Mouse (Mus musculus): ENCODE results near the gene Dmbt1. TPM values are rescaled to one million over a fixed set of nuclear protein-coding genes. Genes with fewer than 3 reads are reported as not detected.

The Dmbt1 gene
- polyA plus RNA-seq, 1 experiment from 2014 or later = not detected

DNA sequence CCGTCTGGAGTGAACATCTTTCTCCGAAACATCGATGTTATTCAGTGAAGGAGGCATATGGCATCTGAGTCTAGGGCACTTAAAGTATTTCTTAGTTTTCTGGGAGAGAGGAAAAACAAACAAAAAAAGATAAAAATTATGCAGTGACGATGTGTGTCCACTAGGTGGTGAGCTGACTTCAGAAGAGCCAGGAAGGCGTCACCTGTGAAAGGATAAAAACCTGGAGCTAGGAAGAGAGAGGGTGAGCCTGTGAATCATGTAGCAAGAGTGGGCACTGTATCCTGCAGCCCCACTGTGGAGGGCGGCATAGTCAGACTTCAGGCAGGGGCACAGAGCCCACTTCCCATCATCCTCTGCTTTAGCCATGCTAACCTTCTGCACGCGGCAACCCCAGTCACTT, 37.9 kb upstream of the Dmbt1 start:
- Histone ChIP-seq H3K9ac (ENCODE audit: low read depth, low read length) (no peak overlapping the region), H3K4me2 (ENCODE audit: low read length) (no peak overlapping the region), H3K4me3 (ENCODE audit: low read depth, low read length) (no peak overlapping the region), H3K4me1 (ENCODE audit: control insufficient read depth, insufficient read depth, low read length) (no peaks in the 10 kb centered on the region), H3K9me3 (replicated peaks; ENCODE audit: control insufficient read depth, low read length, poor library complexity, severe bottlenecking) (no peaks in the 10 kb centered on the region), H3K36me3 (ENCODE audit: control insufficient read depth, insufficient read depth, low read length) (no peaks in the 10 kb centered on the region), H3K27ac (ENCODE audit: low read length) (no peak overlapping the region), H3K27me3 (ENCODE audit: control insufficient read depth, insufficient read depth, low read depth, low read length) (no peaks in the 10 kb centered on the region)
- 59% methylated on average over 8 of the region's 8 CpGs for WGBS
- no peak for ATAC-seq

DNA sequence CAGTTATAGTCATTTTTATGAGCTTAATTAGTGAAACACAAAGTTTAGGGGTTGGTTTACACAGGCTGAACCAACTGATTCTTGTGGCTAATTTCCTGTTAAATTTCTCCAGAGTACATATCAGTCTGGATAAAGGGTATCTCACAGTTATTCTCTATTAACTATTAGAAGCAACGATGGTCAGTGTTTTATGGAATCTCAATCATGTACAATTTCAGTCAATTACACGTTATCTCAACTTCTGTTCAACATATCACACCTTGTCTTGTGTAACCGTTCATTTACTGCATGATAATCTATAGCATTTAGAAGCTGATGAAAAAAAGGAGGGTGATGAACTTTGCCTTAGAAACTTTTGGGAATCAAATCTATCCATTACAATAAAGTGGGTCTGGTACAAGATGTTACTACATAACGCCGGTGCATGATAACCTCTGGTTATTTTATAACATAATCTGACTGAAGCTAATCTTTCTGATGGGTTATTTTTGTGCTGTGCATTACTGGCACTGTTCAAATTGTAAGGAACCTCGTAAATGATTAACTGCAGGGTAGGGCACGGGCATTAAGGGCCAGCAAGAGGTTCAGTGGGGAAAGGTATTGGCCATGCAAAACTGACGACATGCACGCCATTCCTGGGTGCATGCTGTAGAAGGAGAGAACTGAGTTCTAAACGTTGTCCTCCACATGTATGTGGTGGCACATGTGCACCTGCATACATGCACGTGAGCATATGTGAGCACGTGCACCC, 29.7 kb upstream of the Dmbt1 start:
- Histone ChIP-seq H3K4me3 (ENCODE audit: low read depth, low read length) (no peak overlapping the region), H3K9me3 (replicated peaks; ENCODE audit: control insufficient read depth, low read length, poor library complexity, severe bottlenecking) (peaks cover 6% of the 10 kb centered on the region; the same call in 1 of the 2 replicates), H3K27ac (ENCODE audit: low read length) (no peak overlapping the region), H3K4me1 (ENCODE audit: control insufficient read depth, insufficient read depth, low read length) (no peaks in the 10 kb centered on the region), H3K27me3 (ENCODE audit: control insufficient read depth, insufficient read depth, low read depth, low read length) (no peaks in the 10 kb centered on the region), H3K4me2 (ENCODE audit: low read length) (no peak overlapping the region), H3K9ac (ENCODE audit: low read depth, low read length) (no peak overlapping the region), H3K36me3 (ENCODE audit: control insufficient read depth, insufficient read depth, low read length) (no peaks in the 10 kb centered on the region)
- 86% methylated on average over 12 of the region's 12 CpGs for WGBS
- ATAC-seq = no peak

DNA sequence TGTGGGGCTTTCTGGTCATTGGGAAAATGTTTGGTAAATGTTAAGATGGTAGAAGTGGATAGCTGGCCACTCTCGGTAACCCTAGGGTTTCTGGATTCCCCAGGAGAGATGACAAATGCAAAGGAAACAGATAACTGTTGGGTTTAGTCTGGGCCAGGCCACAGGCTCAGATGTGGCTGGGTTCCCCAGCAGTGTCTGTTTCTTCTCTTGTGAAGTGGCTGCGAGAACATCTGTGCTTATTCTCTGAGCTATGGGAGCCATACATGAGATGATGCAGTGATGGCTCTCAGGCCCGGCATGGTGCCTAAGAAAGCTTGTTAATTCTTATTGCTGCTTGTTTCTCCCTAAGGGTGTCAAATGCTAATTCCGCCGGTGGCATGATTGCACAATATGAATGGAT, 27.8 kb upstream of the Dmbt1 start:
- peaks cover 6% of the 10 kb centered on the region; the same call in 1 of the 2 replicates for H3K9me3 ChIP-seq (replicated peaks; ENCODE audit: control insufficient read depth, low read length, poor library complexity, severe bottlenecking)
- H3K4me3 ChIP-seq (ENCODE audit: low read depth, low read length) = no peak overlapping the region
- WGBS = 96% methylated on average over 5 of the region's 5 CpGs
- H3K27ac ChIP-seq (ENCODE audit: low read length) = no peak overlapping the region
- H3K36me3 ChIP-seq (ENCODE audit: control insufficient read depth, insufficient read depth, low read length) = no peaks in the 10 kb centered on the region
- no peak overlapping the region for H3K4me2 ChIP-seq (ENCODE audit: low read length)
- H3K27me3 ChIP-seq (ENCODE audit: control insufficient read depth, insufficient read depth, low read depth, low read length) = no peaks in the 10 kb centered on the region
- H3K4me1 ChIP-seq (ENCODE audit: control insufficient read depth, insufficient read depth, low read length) = no peaks in the 10 kb centered on the region
- H3K9ac ChIP-seq (ENCODE audit: low read depth, low read length) = no peak overlapping the region
- ATAC-seq = no peak

DNA sequence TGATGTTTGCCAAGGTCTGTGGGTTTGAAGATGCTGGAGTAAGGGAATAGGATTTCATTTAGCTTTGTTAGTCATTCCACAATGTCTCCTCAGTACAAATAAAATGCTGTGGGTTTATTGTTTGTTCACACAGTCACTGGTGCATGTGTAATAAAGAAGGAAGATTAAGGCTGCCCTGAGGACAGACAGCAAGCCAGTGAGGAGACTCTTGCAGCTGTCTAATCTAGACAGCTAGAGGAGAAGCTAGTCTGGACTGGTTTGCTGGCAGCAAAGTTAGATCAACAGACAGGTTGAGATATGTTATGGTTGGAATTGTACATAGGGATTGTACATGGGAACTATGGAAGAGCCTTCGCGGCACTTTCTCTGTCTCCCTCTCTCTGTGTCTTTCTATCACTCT, 24.6 kb upstream of the Dmbt1 start:
- WGBS = 100% methylated on average over 2 of the region's 2 CpGs
- H3K9me3 ChIP-seq (replicated peaks; ENCODE audit: control insufficient read depth, low read length, poor library complexity, severe bottlenecking) = peaks cover 6% of the 10 kb centered on the region; the same call in 1 of the 2 replicates
- ATAC-seq = no peak

DNA sequence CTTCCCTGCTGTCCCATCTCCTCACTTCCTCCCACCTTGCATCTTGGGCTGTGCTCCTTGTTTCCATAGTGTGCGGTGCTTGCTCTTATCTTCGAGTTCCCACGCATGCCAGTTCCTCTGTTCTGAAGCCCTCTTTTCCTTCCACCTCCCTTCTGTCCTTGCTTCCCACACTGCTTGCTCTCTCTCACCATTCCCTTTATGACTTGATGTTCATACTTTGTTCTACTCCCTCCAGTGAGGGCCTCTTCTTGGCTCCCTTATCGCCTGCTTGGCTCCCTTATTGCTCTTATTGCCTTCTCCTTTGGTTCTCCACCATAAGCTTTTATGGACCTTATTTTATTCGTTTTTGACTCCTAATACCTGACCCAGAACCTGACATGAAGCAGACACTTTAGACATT, 22.7 kb upstream of the Dmbt1 start:
- no peak for ATAC-seq
- Histone ChIP-seq H3K9ac (ENCODE audit: low read depth, low read length) (no peak overlapping the region), H3K4me3 (ENCODE audit: low read depth, low read length) (no peak overlapping the region), H3K27me3 (ENCODE audit: control insufficient read depth, insufficient read depth, low read depth, low read length) (no peaks in the 10 kb centered on the region), H3K4me2 (ENCODE audit: low read length) (no peak overlapping the region), H3K36me3 (ENCODE audit: control insufficient read depth, insufficient read depth, low read length) (no peaks in the 10 kb centered on the region), H3K4me1 (ENCODE audit: control insufficient read depth, insufficient read depth, low read length) (no peaks in the 10 kb centered on the region), H3K27ac (ENCODE audit: low read length) (no peak overlapping the region), H3K9me3 (replicated peaks; ENCODE audit: control insufficient read depth, low read length, poor library complexity, severe bottlenecking) (peaks cover 11% of the 10 kb centered on the region; the same call in 1 of the 2 replicates)
- 90% methylated on average over 5 of the region's 5 CpGs for WGBS

More for the DNA sequence above, 24.6 kb upstream of the Dmbt1 start:
- H3K4me3 ChIP-seq (ENCODE audit: low read depth, low read length) = no peak overlapping the region
- no peak overlapping the region for H3K9ac ChIP-seq (ENCODE audit: low read depth, low read length)
- no peak overlapping the region for H3K27ac ChIP-seq (ENCODE audit: low read length)
- H3K27me3 ChIP-seq (ENCODE audit: control insufficient read depth, insufficient read depth, low read depth, low read length) = no peaks in the 10 kb centered on the region
- no peak overlapping the region for H3K4me2 ChIP-seq (ENCODE audit: low read length)
- no peaks in the 10 kb centered on the region for H3K4me1 ChIP-seq (ENCODE audit: control insufficient read depth, insufficient read depth, low read length)
- H3K36me3 ChIP-seq (ENCODE audit: control insufficient read depth, insufficient read depth, low read length) = no peaks in the 10 kb centered on the region

DNA sequence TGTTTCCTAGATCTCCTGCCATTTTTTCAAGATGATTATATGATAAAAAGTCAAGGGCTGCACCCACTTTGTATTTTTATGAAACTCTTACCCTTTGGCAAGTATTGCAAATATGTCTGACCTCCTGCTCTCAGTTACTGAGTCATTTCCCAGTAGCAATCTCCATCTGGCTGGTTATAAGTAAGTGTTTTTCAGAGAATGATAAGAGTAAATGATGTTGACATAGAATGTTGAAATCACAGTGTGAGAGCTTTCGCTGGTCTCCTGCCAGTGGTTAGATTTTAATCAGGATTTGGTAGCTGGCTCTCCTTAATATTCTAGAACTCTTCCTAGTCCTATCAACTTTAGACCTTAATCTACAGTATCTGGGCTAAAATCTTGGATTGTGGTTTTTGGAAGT, 20.0 kb upstream of the Dmbt1 start:
- no peak overlapping the region for H3K4me3 ChIP-seq (ENCODE audit: low read depth, low read length)
- ATAC-seq = no peak
- WGBS = 87% methylated on average over 1 of the region's 1 CpGs
- no peak overlapping the region for H3K9ac ChIP-seq (ENCODE audit: low read depth, low read length)
- peaks cover 7% of the 10 kb centered on the region for H3K9me3 ChIP-seq (replicated peaks; ENCODE audit: control insufficient read depth, low read length, poor library complexity, severe bottlenecking)
- H3K27me3 ChIP-seq (ENCODE audit: control insufficient read depth, insufficient read depth, low read depth, low read length) = no peaks in the 10 kb centered on the region
- no peak overlapping the region for H3K27ac ChIP-seq (ENCODE audit: low read length)
- no peaks in the 10 kb centered on the region for H3K36me3 ChIP-seq (ENCODE audit: control insufficient read depth, insufficient read depth, low read length)
- no peaks in the 10 kb centered on the region for H3K4me1 ChIP-seq (ENCODE audit: control insufficient read depth, insufficient read depth, low read length)
- no peak overlapping the region for H3K4me2 ChIP-seq (ENCODE audit: low read length)

DNA sequence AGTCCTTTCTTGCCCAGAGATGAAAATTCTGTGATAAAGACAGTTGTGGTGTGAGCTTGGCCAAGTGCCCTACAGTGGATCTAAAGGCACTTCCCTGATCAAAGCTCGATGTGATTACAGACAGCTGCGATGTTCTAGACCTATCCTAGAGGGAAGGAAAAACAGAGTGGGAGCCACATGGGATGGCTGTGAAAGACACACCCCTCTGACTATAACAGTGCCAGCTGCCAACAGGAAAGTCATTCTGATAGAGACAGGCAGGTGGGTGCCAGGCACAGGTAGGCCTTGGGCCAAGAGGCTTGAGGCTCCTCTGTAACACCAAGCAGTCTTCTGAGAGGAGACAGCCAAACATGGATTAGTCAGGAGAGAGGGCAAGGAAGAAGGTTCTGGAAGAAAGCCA, 12.7 kb upstream of the Dmbt1 start:
- WGBS = 81% methylated on average over 2 of the region's 2 CpGs
- Histone ChIP-seq H3K9ac (ENCODE audit: low read depth, low read length) (no peak overlapping the region), H3K27ac (ENCODE audit: low read length) (no peak overlapping the region), H3K36me3 (ENCODE audit: control insufficient read depth, insufficient read depth, low read length) (no peaks in the 10 kb centered on the region), H3K4me3 (ENCODE audit: low read depth, low read length) (no peak overlapping the region), H3K4me1 (ENCODE audit: control insufficient read depth, insufficient read depth, low read length) (no peaks in the 10 kb centered on the region), H3K4me2 (ENCODE audit: low read length) (no peak overlapping the region), H3K9me3 (replicated peaks; ENCODE audit: control insufficient read depth, low read length, poor library complexity, severe bottlenecking) (peaks cover 2% of the 10 kb centered on the region; the same call in 1 of the 2 replicates), H3K27me3 (ENCODE audit: control insufficient read depth, insufficient read depth, low read depth, low read length) (no peaks in the 10 kb centered on the region)
- no peak for ATAC-seq

DNA sequence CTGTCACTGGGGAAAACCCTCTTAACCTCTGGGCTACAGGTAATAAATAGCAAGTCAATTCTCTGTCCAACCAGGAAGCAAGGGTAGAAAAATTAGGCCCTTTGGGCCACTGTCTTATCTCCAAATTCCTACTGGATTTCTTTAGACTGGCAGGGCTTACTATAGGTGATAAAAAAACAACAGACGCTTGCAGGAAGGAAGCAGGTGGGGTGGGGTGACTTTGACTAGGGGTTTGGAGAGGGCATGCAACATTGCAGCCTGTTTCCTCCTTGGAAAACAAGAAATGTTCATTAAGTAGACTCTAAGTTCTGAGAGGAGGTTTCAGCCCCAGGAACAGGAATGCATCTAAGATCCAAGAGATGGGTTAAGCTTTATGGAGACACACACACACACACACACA, 7.0 kb upstream of the Dmbt1 start:
- Histone ChIP-seq H3K4me2 (ENCODE audit: low read length) (no peak overlapping the region), H3K9me3 (replicated peaks; ENCODE audit: control insufficient read depth, low read length, poor library complexity, severe bottlenecking) (no peaks in the 10 kb centered on the region), H3K4me3 (ENCODE audit: low read depth, low read length) (no peak overlapping the region), H3K9ac (ENCODE audit: low read depth, low read length) (no peak overlapping the region), H3K27ac (ENCODE audit: low read length) (no peak overlapping the region), H3K36me3 (ENCODE audit: control insufficient read depth, insufficient read depth, low read length) (no peaks in the 10 kb centered on the region), H3K4me1 (ENCODE audit: control insufficient read depth, insufficient read depth, low read length) (no peaks in the 10 kb centered on the region), H3K27me3 (ENCODE audit: control insufficient read depth, insufficient read depth, low read depth, low read length) (no peaks in the 10 kb centered on the region)
- WGBS = 100% methylated on average over 1 of the region's 1 CpGs
- no peak for ATAC-seq

DNA sequence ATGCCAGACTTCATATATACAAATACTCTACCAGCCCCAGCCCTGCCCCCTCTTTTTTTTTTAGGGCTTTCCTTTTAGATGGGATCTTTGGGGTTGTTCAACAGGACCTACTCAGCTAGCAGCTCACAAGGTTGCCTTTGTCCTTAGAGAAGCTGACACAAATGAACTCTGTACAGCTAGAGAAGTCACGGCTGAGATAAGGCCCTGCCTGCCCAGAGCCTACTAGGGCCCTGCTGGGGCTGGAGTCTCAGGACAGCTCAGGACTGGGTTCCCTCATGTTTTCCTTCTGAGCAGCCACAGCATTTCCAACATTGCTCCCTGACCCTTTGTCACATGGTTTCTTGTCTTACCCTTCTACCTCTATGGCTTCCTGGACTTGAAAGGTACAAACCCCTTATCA, 4.3 kb upstream of the Dmbt1 start:
- Histone ChIP-seq H3K4me3 (ENCODE audit: low read depth, low read length) (no peak overlapping the region), H3K9ac (ENCODE audit: low read depth, low read length) (no peak overlapping the region), H3K27ac (ENCODE audit: low read length) (no peak overlapping the region), H3K4me2 (ENCODE audit: low read length) (no peak overlapping the region), H3K9me3 (replicated peaks; ENCODE audit: control insufficient read depth, low read length, poor library complexity, severe bottlenecking) (no peaks in the 10 kb centered on the region), H3K27me3 (ENCODE audit: control insufficient read depth, insufficient read depth, low read depth, low read length) (no peaks in the 10 kb centered on the region), H3K36me3 (ENCODE audit: control insufficient read depth, insufficient read depth, low read length) (no peaks in the 10 kb centered on the region), H3K4me1 (ENCODE audit: control insufficient read depth, insufficient read depth, low read length) (no peaks in the 10 kb centered on the region)
- ATAC-seq = no peak
- 94% methylated on average over 1 of the region's 1 CpGs for WGBS
